Mouse (Mus musculus) gastrocnemius, adult 18-20 months (tissue): ENCODE measurements around the gene Elac2. TPM values are rescaled to one million over a fixed set of nuclear protein-coding genes. Genes with fewer than 3 reads are reported as not detected.

Experiments used
- DNase-seq: peaks from one replicate; pipeline ENCODE4 v3.0.0; 2021; ENCODE audit warnings: low spot score
- long read RNA-seq, 2 experiments: library from polyadenylated mRNA; stranded (forward); transcript quantifications; one replicate each; pipeline ENCODE4 v2.0.0; 2021
- total RNA-seq, 2 experiments: library from RNA; stranded (reverse); gene quantifications; 2 replicates each; pipeline ENCODE4 v1.2.3; 2021

Gene Elac2
- 10 to 100 TPM; 18.0 to 18.6 TPM for total RNA-seq
- long read RNA-seq, experiment 1, transcript Elac2-202 (24 exons, 2,884 nt): major isoform, 31 of 44 reads
- long read RNA-seq, experiment 1, partial matches to known transcripts: 1 of 44 reads
- long read RNA-seq, experiment 1, other reads (novel, unspliced or antisense): 7 of 44 reads
- long read RNA-seq, experiment 2, transcript Elac2-202 (24 exons, 2,884 nt): major isoform, 36 of 44 reads
- long read RNA-seq, experiment 2, partial matches to known transcripts: 2 of 44 reads
- long read RNA-seq, experiment 2, other reads (novel, unspliced or antisense): 4 of 44 reads

- DNase-seq: peak; percentile 97
These were observed at the start of gene Elac2 for GRCm38 (mm10) chr11:64978720-64979488. Elac2 (plus strand) TSS chr11:64979038.

GRCm38 (mm10) chr11:64929130-64929529 lies 49.7 kb upstream of the Elac2 start:
- no peak for DNase-seq

GRCm38 (mm10) chr11:64931060-64931770 lies 47.6 kb upstream of the Elac2 start:
- DNase-seq: no peak

GRCm38 (mm10) chr11:64937226-64937625 lies 41.6 kb upstream of the Elac2 start:
- no peak for DNase-seq

- DNase-seq: no peak
These were observed 37.6 kb upstream of the Elac2 start for GRCm38 (mm10) chr11:64941193-64941592.

- DNase-seq: no peak
These were observed 29.1 kb upstream of the Elac2 start for GRCm38 (mm10) chr11:64949782-64950181.

GRCm38 (mm10) chr11:64956962-64957729 lies 21.7 kb upstream of the Elac2 start:
- no peak for DNase-seq

- DNase-seq: no peak
These were observed 16.2 kb upstream of the Elac2 start for GRCm38 (mm10) chr11:64962629-64963028.

- peak; percentile 56 for DNase-seq
These were observed 10.3 kb upstream of the Elac2 start for GRCm38 (mm10) chr11:64968507-64968906.

- no peak for DNase-seq
These were observed 9.9 kb upstream of the Elac2 start for GRCm38 (mm10) chr11:64968939-64969342.

- no peak for DNase-seq
These were observed 7.3 kb upstream of the Elac2 start for GRCm38 (mm10) chr11:64971471-64971988.

GRCm38 (mm10) chr11:64972418-64972817 lies 6.4 kb upstream of the Elac2 start:
- no peak for DNase-seq

- DNase-seq: no peak
These were observed 629 bp downstream of the Elac2 start for GRCm38 (mm10) chr11:64979489-64979845.

- no peak for DNase-seq
These were observed 9.7 kb downstream of the Elac2 start for GRCm38 (mm10) chr11:64988556-64988955.

GRCm38 (mm10) chr11:64998439-64998838 lies 19.6 kb downstream of the Elac2 start:
- DNase-seq: peak; percentile 19

GRCm38 (mm10) chr11:64999685-65000084 lies 20.8 kb downstream of the Elac2 start:
- no peak for DNase-seq

GRCm38 (mm10) chr11:65001729-65002128 lies 22.9 kb downstream of the Elac2 start:
- DNase-seq: peak; percentile 17

GRCm38 (mm10) chr11:65003611-65004010 lies 24.8 kb downstream of the Elac2 start:
- no peak for DNase-seq

GRCm38 (mm10) chr11:65004836-65005235 lies 26.0 kb downstream of the Elac2 start:
- DNase-seq: no peak

- DNase-seq: no peak
These were observed 27.2 kb downstream of the Elac2 start for GRCm38 (mm10) chr11:65006047-65006446.

- no peak for DNase-seq
These were observed 35.1 kb downstream of the Elac2 start for GRCm38 (mm10) chr11:65013906-65014305.
